Mouse (Mus musculus) small intestine, adult 2 months (tissue): ENCODE data around the gene Tmem211.
A peak's percentile ranks its signal among the peaks of the same experiment; 100 is the strongest.

ENCODE experiments used
- CTCF ChIP-seq: fragments of 200-500 bp; IDR thresholded peaks from 2 replicates; pipeline ENCODE4 v1.5.1; 2012; ENCODE audit warnings: low read depth, mild to moderate bottlenecking, control low read depth, inconsistent platforms, low read length, moderate library complexity, mixed read lengths; ENCODE audit not compliant: insufficient replicate concordance, insufficient read length; ENCODE audit errors: extremely low read depth
- POLR2A ChIP-seq: fragments of 200-500 bp; IDR thresholded peaks from 2 replicates; pipeline ENCODE4 v1.6.1; 2012; ENCODE audit warnings: low read depth, mild to moderate bottlenecking, control low read depth, inconsistent platforms, low read length, moderate library complexity

DNA sequence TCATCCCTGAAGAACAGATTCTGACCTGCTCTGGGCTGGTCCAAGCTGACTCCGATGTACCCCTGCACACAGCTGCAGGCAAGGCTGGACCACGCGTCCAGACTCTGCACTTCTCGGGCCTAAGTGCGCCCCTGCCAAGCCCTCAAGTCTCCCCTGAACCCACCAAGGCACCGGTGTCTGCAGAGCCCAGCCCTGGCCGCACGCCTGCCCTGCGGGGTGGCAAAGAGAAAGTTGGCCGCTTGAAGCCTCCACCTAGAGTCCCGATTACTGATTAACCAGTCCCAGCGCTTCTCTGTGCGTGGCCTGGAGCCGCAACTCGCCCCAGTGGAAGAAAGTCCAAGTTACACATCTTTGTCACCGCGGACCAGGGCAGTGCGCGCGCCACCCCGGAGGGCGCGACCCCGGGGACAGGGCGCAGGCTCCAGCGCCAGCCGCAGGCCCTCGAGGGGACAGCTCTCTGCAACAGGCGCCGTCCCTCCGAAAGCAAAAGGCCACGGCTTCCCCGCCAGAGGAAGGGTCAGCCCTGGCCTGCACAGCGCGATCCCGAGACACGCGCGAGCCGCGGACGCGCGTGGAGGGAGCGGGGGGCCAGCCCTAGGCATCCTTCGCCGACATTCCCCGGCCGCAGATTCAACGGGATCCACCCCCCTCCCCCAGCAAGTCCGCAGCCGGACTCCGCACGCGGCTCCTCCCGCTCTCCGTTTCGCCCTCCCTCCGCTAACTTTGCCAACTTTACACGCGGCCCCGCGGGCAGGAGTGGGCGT is 6.1 kb upstream of the Tmem211 start:
- no peak for TF ChIP-seq CTCF
- TF ChIP-seq POLR2A = peak; percentile 23; the same call in 1 of the 2 replicates
